ENCODE assay signal across 9 mouse cellular contexts in genomic region chr5:136627671-136628292, GRCm38 (mm10).
DNase-seq lines count a peak whose midpoint lies in the region; ATAC-seq and TF ChIP-seq lines count a peak whose summit lies in the region.
"Had no signal": no experiment of that assay in that cellular context is flagged by ENCODE, and none has a peak within 500 bp of the region (broad histone marks: within the 10 kb centered on the region; RNA-seq: fewer than 3 reads in every experiment).

No protein-coding gene starts in this region.

- H3K4me1 ChIP-seq in lung, adult 2 months (ENCODE audit: control insufficient read depth, insufficient read depth, low read length): peaks cover 2% of the 10 kb centered on the region; the same call in 1 of the 2 replicates

- no peak overlapping the region for H3K4me3 ChIP-seq in lung, adult 2 months (replicated peaks; ENCODE audit: extremely low read depth, low read depth, low read length)
- H3K4me3 ChIP-seq: megakaryocyte, embryonic 14.5 days had no signal

- no peak for ATAC-seq in activated CD4-positive, CD25-positive, alpha-beta regulatory T cell, adult 4 months

- 59% methylated on average over 11 of the region's 11 CpGs for WGBS in lung, adult 2 months

- DNase-seq in cerebellum, adult 18-20 months: peak; percentile 6 to 23
- DNase-seq in cerebellum, adult 11-12 months: no peak
- peak; percentile 35 for DNase-seq in lung, postnatal 36 days
- DNase-seq in lung, adult 2 months: no peak
- DNase-seq in cerebellum, postnatal 25 days: peak; percentile 12 to 46
- DNase-seq in thymus, postnatal 10 days (ENCODE audit: low spot score in 2 of 2): peak; percentile 39 to 43
- no peak for DNase-seq in urinary bladder, adult 2 months (ENCODE audit: low spot score)

- TF ChIP-seq CTCF in lung, adult 2 months (IDR thresholded peaks at IDR 0.05; ENCODE audit: insufficient read depth, low read length): no peak

- no peak for TF ChIP-seq POLR2A in lung, adult 2 months (IDR thresholded peaks at IDR 0.05; ENCODE audit: borderline replicate concordance, extremely low read depth, low read depth, low read length)

Comparison
In these comparisons a context has a peak if more than half of its experiments do, and no peak if none do; other contexts are left out.
1. DNase-seq: peak in cerebellum, adult 18-20 months (2 of 2), lung, postnatal 36 days (single experiment), cerebellum, postnatal 25 days (2 of 2) and thymus, postnatal 10 days (2 of 2); none in cerebellum, adult 11-12 months (single experiment), lung, adult 2 months (single experiment) and urinary bladder, adult 2 months (single experiment).